Mouse (Mus musculus) megakaryocyte, embryonic 14.5 days (primary cell): ENCODE measurements at regions not wholly inside any gene's neighbourhood (a gene's known extent, or its start where the extent isn't known, plus 50 kb on each side); places are given as distances from the start of the nearest gene placed in this dataset.

Experiments used
- FLI1 ChIP-seq: IDR thresholded peaks from 2 replicates; pipeline ENCODE4 v1.6.1; 2012; ENCODE audit warnings: low read length, inconsistent platforms, mixed read lengths
- GATA1 ChIP-seq: IDR thresholded peaks from 3 replicates; pipeline ENCODE4 v1.6.1; 2012; ENCODE audit warnings: mixed read lengths, low read length, inconsistent platforms, borderline replicate concordance

GRCm38 (mm10) chr3:34287836-34288235 is 206.7 kb upstream of the Dnajc19 start:
- TF ChIP-seq GATA1 (no peak), FLI1 (no peak)
